Mouse (Mus musculus): Measurements from ENCODE around the gene Izumo3. TPM values are rescaled to one million over a fixed set of nuclear protein-coding genes. Genes with fewer than 3 reads are reported as not detected.
"Not testable (repeated sequence)": the region's sequence is repeated elsewhere in the genome, so short reads cannot be mapped to it uniquely, and the experiment has no call there.

Izumo3 gene
- total RNA-seq (2021) = not detected

DNA sequence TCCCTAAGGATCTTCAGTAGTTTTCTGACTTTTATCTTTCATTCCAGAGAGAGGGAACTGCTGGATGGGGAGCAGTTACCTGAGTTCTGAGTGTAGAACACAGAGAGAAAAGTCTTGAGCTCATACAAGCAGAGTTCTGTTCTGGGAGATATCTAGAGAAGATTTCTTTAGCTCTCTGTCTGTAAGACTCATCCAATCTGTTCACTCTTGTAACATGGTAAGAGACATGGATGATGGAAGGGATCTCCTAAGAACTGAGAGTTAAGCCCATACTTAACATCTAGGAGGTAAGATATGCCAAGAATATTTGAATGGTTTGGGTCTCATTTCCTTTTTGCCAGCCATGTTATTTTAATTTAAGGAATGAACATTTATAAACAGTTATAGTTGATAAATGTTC lies at the start of gene Izumo3:
Gene Izumo3, minus strand, starts transcription at position 101 of the 400 bp plus-strand sequence.
- DNase-seq (ENCODE audit: low spot score) = no peak
- intact Hi-C loops (cut with DNase I) = no loop called here

DNA sequence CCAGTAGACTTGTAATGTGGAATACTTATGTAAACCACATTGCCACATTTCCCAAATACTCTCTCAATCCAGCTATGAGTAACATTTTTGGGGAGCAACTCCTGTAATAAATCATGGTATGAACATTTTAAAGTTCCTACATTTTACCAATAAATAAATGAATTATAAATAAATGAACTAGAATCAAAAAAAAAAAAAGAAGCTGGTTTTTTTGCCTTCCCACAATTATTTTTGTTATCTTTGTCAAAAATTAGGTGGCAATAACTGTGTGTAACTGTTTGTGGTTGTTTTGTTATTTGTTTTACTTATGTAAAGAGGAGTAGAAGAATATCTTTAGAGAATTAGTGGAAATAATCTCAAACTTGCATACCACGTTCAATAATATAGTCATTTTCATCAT lies 44.6 kb upstream of the Izumo3 start, which contains the start of gene Gm12666:
Gene Gm12666, minus strand, starts transcription at position 101 of the 400 bp plus-strand sequence.
- intact Hi-C loops (cut with DNase I) = not testable (repeated sequence)

GRCm38 (mm10) chr4:92152646-92153045 lies 5.6 kb upstream of the Izumo3 start:
- intact Hi-C loops (cut with DNase I) = no loop called here
- DNase-seq (ENCODE audit: low spot score) = no peak

More for the DNA sequence above, 44.6 kb upstream of the Izumo3 start, which contains the start of gene Gm12666:
- DNase-seq (ENCODE audit: low spot score) = not testable (repeated sequence)

GRCm38 (mm10) chr4:92111390-92111988 lies 35.5 kb downstream of the Izumo3 start:
- intact Hi-C loops (cut with DNase I) = no loop called here
- DNase-seq (ENCODE audit: low spot score) = no peak

- intact Hi-C loops (cut with DNase I) = no loop called here
Measured at GRCm38 (mm10) chr4:92097386-92097785, 49.6 kb downstream of the Izumo3 start.

GRCm38 (mm10) chr4:92095951-92096350 lies 51.1 kb downstream of the Izumo3 start:
- DNase-seq (ENCODE audit: low spot score) = no peak
- intact Hi-C loops (cut with DNase I) = no loop called here

More at GRCm38 (mm10) chr4:92097386-92097785, 49.6 kb downstream of the Izumo3 start:
- no peak for DNase-seq (ENCODE audit: low spot score)

Other genes starting within 250 kb of the Izumo3 start
- 1 to 10 TPM; 1.5 to 2.0 TPM for gene Gm12666, start 44.5 kb upstream of the Izumo3 start, total RNA-seq (2021)